Comparison of ENCODE assay signal across 24 mouse cellular contexts in the genomic region with DNA sequence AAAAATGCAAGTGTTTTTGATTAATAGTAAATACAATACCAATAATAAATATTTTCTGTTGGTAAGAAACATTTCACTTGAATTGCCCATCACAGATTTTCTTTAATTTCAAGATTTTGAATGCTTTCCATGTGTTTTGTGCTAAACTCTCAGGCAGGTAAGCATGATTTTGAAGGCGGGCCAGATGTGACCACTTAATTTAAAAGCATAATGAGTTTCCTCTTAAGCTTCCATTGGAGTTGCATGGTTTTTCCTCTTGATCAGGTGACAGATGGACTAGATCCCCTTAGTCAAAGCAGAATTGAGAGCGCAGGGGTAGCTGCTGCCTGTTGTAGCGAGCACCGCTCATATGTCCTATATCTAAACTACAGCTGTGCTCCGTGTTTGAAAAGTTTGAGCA. TPM values are rescaled to one million over a fixed set of nuclear protein-coding genes. Genes with fewer than 3 reads are reported as not detected.
"Had no signal": no experiment of that assay in that cellular context is flagged by ENCODE, and none has a peak within 500 bp of the region (broad histone marks: within the 10 kb centered on the region; RNA-seq: fewer than 3 reads in every experiment).

A gene (plus strand): TSS at position 301 of the 400 bp plus-strand sequence.

- H3K9me3 ChIP-seq: heart, embryonic 10.5 days; heart, embryonic 12.5 days; heart, embryonic 13.5 days; heart, embryonic 15.5 days; hindbrain, embryonic 10.5 days; hindbrain, embryonic 12.5 days; hindbrain, embryonic 13.5 days; intestine, embryonic 15.5 days; kidney, embryonic 15.5 days had no signal

- H3K27me3 ChIP-seq: heart, embryonic 12.5 days; heart, embryonic 13.5 days; heart, embryonic 15.5 days; hindbrain, embryonic 12.5 days; hindbrain, embryonic 13.5 days; hindbrain, embryonic 15.5 days; intestine, embryonic 15.5 days; kidney, embryonic 15.5 days had no signal

- H3K4me3 ChIP-seq: heart, embryonic 10.5 days; heart, embryonic 12.5 days; heart, embryonic 13.5 days; heart, embryonic 15.5 days; hindbrain, embryonic 10.5 days; hindbrain, embryonic 12.5 days; hindbrain, embryonic 13.5 days; hindbrain, embryonic 15.5 days; intestine, embryonic 15.5 days; kidney, embryonic 15.5 days; layer of hippocampus, adult 2 months had no signal

- H3K4me1 ChIP-seq: heart, embryonic 10.5 days; heart, embryonic 12.5 days; heart, embryonic 15.5 days; hindbrain, embryonic 10.5 days; hindbrain, embryonic 12.5 days; hindbrain, embryonic 13.5 days; hindbrain, embryonic 15.5 days; intestine, embryonic 15.5 days; kidney, embryonic 15.5 days had no signal

- H3K36me3 ChIP-seq: heart, embryonic 10.5 days; heart, embryonic 12.5 days; heart, embryonic 13.5 days; heart, embryonic 15.5 days; hindbrain, embryonic 10.5 days; hindbrain, embryonic 12.5 days; hindbrain, embryonic 13.5 days; hindbrain, embryonic 15.5 days; intestine, embryonic 15.5 days; kidney, embryonic 15.5 days had no signal

- H3K9ac ChIP-seq: heart, embryonic 12.5 days; heart, embryonic 13.5 days; heart, embryonic 15.5 days; hindbrain, embryonic 12.5 days; hindbrain, embryonic 13.5 days; hindbrain, embryonic 14.5 days; hindbrain, embryonic 15.5 days; intestine, embryonic 15.5 days; kidney, embryonic 15.5 days had no signal

- H3K4me2 ChIP-seq: heart, embryonic 11.5 days; heart, embryonic 12.5 days; heart, embryonic 13.5 days; heart, embryonic 15.5 days; hindbrain, embryonic 12.5 days; hindbrain, embryonic 13.5 days; hindbrain, embryonic 14.5 days; hindbrain, embryonic 15.5 days; intestine, embryonic 15.5 days; kidney, embryonic 15.5 days had no signal

- H3K27ac ChIP-seq: heart, embryonic 10.5 days; heart, embryonic 13.5 days; heart, embryonic 15.5 days; hindbrain, embryonic 10.5 days; hindbrain, embryonic 12.5 days; hindbrain, embryonic 13.5 days; hindbrain, embryonic 14.5 days; hindbrain, embryonic 15.5 days; hindbrain, postnatal 0 days; intestine, embryonic 15.5 days; kidney, embryonic 15.5 days; kidney, postnatal 0 days; layer of hippocampus, adult 2 months had no signal

- ATAC-seq: hindbrain, embryonic 16.5 days; hindbrain, postnatal 0 days; inflammation-experienced regulatory T-cells, adult 6 months; intestine, embryonic 15.5 days; intestine, embryonic 16.5 days; intestine, postnatal 0 days had no signal

RNA-seq across cellular contexts. Expression of the gene that starts here (rescaled TPM):
- polyA plus RNA-seq: heart, embryonic 10.5 days; heart, embryonic 11.5 days; heart, embryonic 12.5 days; heart, embryonic 13.5 days; heart, embryonic 14.5 days; heart, embryonic 15.5 days; hindbrain, embryonic 13.5 days; hindbrain, embryonic 14.5 days; hindbrain, embryonic 15.5 days; hindbrain, embryonic 16.5 days; hindbrain, postnatal 0 days; inflammation-experienced regulatory T-cells, adult 6 months; intestine, embryonic 14.5 days; intestine, embryonic 15.5 days; intestine, embryonic 16.5 days; intestine, postnatal 0 days; kidney, adult 2 months; kidney, embryonic 14.5 days; kidney, embryonic 15.5 days; kidney, embryonic 16.5 days; kidney, postnatal 0 days had no signal
